ENCODE assay signal across 8 mouse cellular contexts in the genomic region with DNA sequence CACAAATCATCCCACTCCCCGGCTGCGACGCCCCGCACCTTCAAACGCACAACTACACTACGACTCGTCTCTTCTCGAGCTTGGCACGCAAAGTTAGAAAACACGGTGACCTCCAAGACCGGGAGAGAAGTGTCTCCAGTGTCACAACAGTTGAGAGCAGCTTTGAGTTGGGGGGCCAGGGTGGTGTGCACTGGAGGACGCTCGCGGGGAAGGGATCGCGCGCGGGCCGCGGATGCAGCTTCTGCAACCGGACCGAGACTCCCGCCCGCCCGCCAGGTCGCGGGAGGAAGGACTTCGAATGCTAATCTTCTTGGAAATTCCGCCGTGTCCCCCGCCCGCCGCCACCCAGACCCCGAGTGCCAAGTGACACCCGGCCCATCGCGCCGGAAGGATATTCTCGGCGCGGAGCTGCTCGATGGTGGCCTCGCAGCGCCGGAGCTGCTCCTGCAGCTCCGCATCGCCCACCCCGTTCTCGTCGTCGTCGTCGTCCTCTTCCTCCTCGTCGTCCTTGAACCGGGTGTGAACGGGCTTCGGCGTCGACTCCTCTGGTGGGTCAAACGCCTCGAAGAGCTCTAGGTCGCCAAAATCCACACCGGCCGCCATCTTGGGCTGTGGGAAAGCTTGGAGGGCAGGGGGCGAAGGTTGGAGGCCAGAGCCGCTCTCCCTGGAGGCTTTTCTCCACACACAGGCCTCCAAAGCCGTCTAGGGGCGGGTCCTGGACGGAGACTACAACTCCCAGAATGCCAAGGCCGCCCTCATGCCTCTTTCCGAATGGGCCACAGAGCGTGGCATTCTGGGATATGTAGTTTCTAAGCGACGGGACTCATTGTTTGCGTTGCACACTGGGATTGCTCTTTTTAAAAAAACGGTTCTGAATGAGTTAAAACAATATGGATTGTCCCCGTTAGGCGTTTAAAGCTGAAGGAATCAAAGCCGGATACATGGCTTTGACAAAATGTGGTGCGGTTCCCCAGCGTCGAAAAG. TPM values are rescaled to one million over a fixed set of nuclear protein-coding genes. Genes with fewer than 3 reads are reported as not detected.
DNase-seq lines count a peak whose midpoint lies in the region; ATAC-seq and TF ChIP-seq lines count a peak whose summit lies in the region.

A gene (minus strand): TSS at position 773 of the 984 bp plus-strand sequence.

- H3K27me3 ChIP-seq in E14TG2a.4 (ENCODE audit: insufficient read depth, low read length) = no peaks in the 10 kb centered on the region
- H3K27me3 ChIP-seq in forebrain, embryonic 12.5 days = no peaks in the 10 kb centered on the region
- H3K27me3 ChIP-seq in heart, postnatal 0 days (ENCODE audit: control insufficient read depth, insufficient read depth, low read length) = no peaks in the 10 kb centered on the region
- H3K27me3 ChIP-seq in liver, embryonic 16.5 days (ENCODE audit: control insufficient read depth, insufficient read depth, low read depth, low read length) = no peaks in the 10 kb centered on the region
- H3K27me3 ChIP-seq in neural tube, embryonic 13.5 days = no peaks in the 10 kb centered on the region
- H3K27me3 ChIP-seq in testis, adult 2 months (ENCODE audit: control insufficient read depth, insufficient read depth, low read length) = no peaks in the 10 kb centered on the region

- peaks cover 37% of the 10 kb centered on the region for H3K4me1 ChIP-seq in E14TG2a.4 (replicated peaks; ENCODE audit: low read depth, low read length)
- peaks cover 17% of the 10 kb centered on the region for H3K4me1 ChIP-seq in forebrain, embryonic 12.5 days
- H3K4me1 ChIP-seq in heart, postnatal 0 days (ENCODE audit: control insufficient read depth, insufficient read depth) = peaks cover 13% of the 10 kb centered on the region; the same call in 1 of the 2 replicates
- H3K4me1 ChIP-seq in liver, embryonic 16.5 days (ENCODE audit: control insufficient read depth, low read depth, low read length) = peaks cover 18% of the 10 kb centered on the region
- H3K4me1 ChIP-seq in neural tube, embryonic 13.5 days (replicated peaks) = peaks cover 34% of the 10 kb centered on the region
- no peaks in the 10 kb centered on the region for H3K4me1 ChIP-seq in testis, adult 2 months (ENCODE audit: control insufficient read depth, insufficient read depth, low read length)

- TF ChIP-seq EP300 in heart, postnatal 0 days (IDR thresholded peaks at IDR 0.05; ENCODE audit: low read depth) = no peak

- peak within 1 kb of the TSS; percentile 86 for H3K27ac ChIP-seq in forebrain, embryonic 12.5 days
- H3K27ac ChIP-seq in heart, postnatal 0 days (ENCODE audit: low read depth) = peak within 1 kb of the TSS; percentile 85
- H3K27ac ChIP-seq in liver, embryonic 16.5 days (ENCODE audit: low read length) = peak within 1 kb of the TSS; percentile 91
- H3K27ac ChIP-seq in neural tube, embryonic 13.5 days (replicated peaks) = peak within 1 kb of the TSS; percentile 90
- H3K27ac ChIP-seq in testis, adult 2 months (ENCODE audit: control insufficient read depth, insufficient read depth, low read depth, low read length) = peak within 1 kb of the TSS; percentile 94

- peak within 1 kb of the TSS; percentile 75 for H3K4me2 ChIP-seq in forebrain, embryonic 12.5 days
- H3K4me2 ChIP-seq in heart, postnatal 0 days (ENCODE audit: low read depth, low read length) = peak within 1 kb of the TSS; percentile 74
- peak within 1 kb of the TSS; percentile 80 for H3K4me2 ChIP-seq in liver, embryonic 16.5 days (ENCODE audit: low read depth, low read length)
- H3K4me2 ChIP-seq in neural tube, embryonic 13.5 days = peak within 1 kb of the TSS; percentile 90

- H3K9me3 ChIP-seq in E14TG2a.4 (ENCODE audit: low read length) = no peaks in the 10 kb centered on the region
- no peaks in the 10 kb centered on the region for H3K9me3 ChIP-seq in forebrain, embryonic 12.5 days
- H3K9me3 ChIP-seq in heart, postnatal 0 days (replicated peaks; ENCODE audit: control insufficient read depth, low read length) = no peaks in the 10 kb centered on the region
- no peaks in the 10 kb centered on the region for H3K9me3 ChIP-seq in liver, embryonic 16.5 days (replicated peaks; ENCODE audit: control insufficient read depth, low read length)
- H3K9me3 ChIP-seq in neural tube, embryonic 13.5 days = no peaks in the 10 kb centered on the region

- H3K9ac ChIP-seq in forebrain, embryonic 12.5 days = peak within 1 kb of the TSS; percentile 90
- peak within 1 kb of the TSS; percentile 86 for H3K9ac ChIP-seq in heart, postnatal 0 days (replicated peaks; ENCODE audit: low read depth, low read length)
- peak within 1 kb of the TSS; percentile 95 for H3K9ac ChIP-seq in liver, embryonic 16.5 days (ENCODE audit: low read depth, low read length)
- peak within 1 kb of the TSS; percentile 88 for H3K9ac ChIP-seq in neural tube, embryonic 13.5 days

- TF ChIP-seq POLR2A in testis, adult 2 months (IDR thresholded peaks at IDR 0.05; ENCODE audit: control insufficient read depth, low read depth, low read length) = peak; percentile 78; the same call in 1 of the 2 replicates

- TF ChIP-seq CTCF in E14TG2a.4 (conservative IDR thresholded peaks at IDR 0.05; ENCODE audit: low read length) = no peak
- TF ChIP-seq CTCF in heart, postnatal 0 days (IDR thresholded peaks at IDR 0.05; ENCODE audit: low read depth) = no peak
- TF ChIP-seq CTCF in testis, adult 2 months (IDR thresholded peaks at IDR 0.05; ENCODE audit: control insufficient read depth, insufficient read depth, insufficient replicate concordance, low read depth, low read length) = no peak

- peak; percentile 97 for DNase-seq in c-Kit-positive CD71-positive TER-119-positive erythroid progenitor cells, embryonic 14.5 days (ENCODE audit: low spot score)
- peak; percentile 98 for DNase-seq in heart, postnatal 0 days (ENCODE audit: low spot score)
- DNase-seq in kidney, postnatal 4 days = peak; percentile 93 to 96

- ATAC-seq in forebrain, embryonic 12.5 days (ENCODE audit: low FRiP score) = peak; percentile 100
- ATAC-seq in heart, postnatal 0 days (ENCODE audit: insufficient read depth, low read depth) = peak; percentile 100
- ATAC-seq in liver, embryonic 16.5 days (ENCODE audit: low read depth) = peak; percentile 100
- ATAC-seq in neural tube, embryonic 13.5 days (ENCODE audit: low read depth) = peak; percentile 100

- peak within 1 kb of the TSS; percentile 93 for H3K4me3 ChIP-seq in E14TG2a.4 (replicated peaks; ENCODE audit: low read length)
- H3K4me3 ChIP-seq in forebrain, embryonic 12.5 days (replicated peaks) = peak within 1 kb of the TSS; percentile 89
- H3K4me3 ChIP-seq in heart, postnatal 0 days (ENCODE audit: low read depth, low read length) = peak within 1 kb of the TSS; percentile 86
- H3K4me3 ChIP-seq in liver, embryonic 16.5 days (ENCODE audit: low read depth, low read length) = peak within 1 kb of the TSS; percentile 97
- peak within 1 kb of the TSS; percentile 90 for H3K4me3 ChIP-seq in neural tube, embryonic 13.5 days
- H3K4me3 ChIP-seq in testis, adult 2 months (ENCODE audit: control insufficient read depth, low read depth, low read length) = peak within 1 kb of the TSS; percentile 98

- WGBS in forebrain, embryonic 12.5 days = under 1% methylated on average over 83 of the region's 83 CpGs
- under 1% methylated on average over 83 of the region's 83 CpGs for WGBS in heart, postnatal 0 days
- WGBS in liver, embryonic 16.5 days (ENCODE audit: insufficient replicate concordance) = under 1% methylated on average over 83 of the region's 83 CpGs
- WGBS in neural tube, embryonic 13.5 days = under 1% methylated on average over 83 of the region's 83 CpGs

- peaks cover 30% of the 10 kb centered on the region for H3K36me3 ChIP-seq in E14TG2a.4 (ENCODE audit: insufficient read depth, low read length)
- H3K36me3 ChIP-seq in forebrain, embryonic 12.5 days (replicated peaks) = peaks cover 20% of the 10 kb centered on the region
- peaks cover 16% of the 10 kb centered on the region for H3K36me3 ChIP-seq in heart, postnatal 0 days (replicated peaks; ENCODE audit: control insufficient read depth, insufficient read depth, low read length)
- peaks cover 6% of the 10 kb centered on the region for H3K36me3 ChIP-seq in liver, embryonic 16.5 days (ENCODE audit: control insufficient read depth, insufficient read depth)
- H3K36me3 ChIP-seq in neural tube, embryonic 13.5 days = peaks cover 19% of the 10 kb centered on the region
- no peaks in the 10 kb centered on the region for H3K36me3 ChIP-seq in testis, adult 2 months (ENCODE audit: control insufficient read depth, insufficient read depth, low read length)

RNA-seq across cellular contexts. Expression of the gene that starts here (rescaled TPM):
- 103 and 109 TPM in 2 replicates for polyA plus RNA-seq in forebrain, embryonic 12.5 days (2016; fragmentation: Nextera tagmentation; extraction: Ambion mirVana)
- total RNA-seq in heart, postnatal 0 days (2014; rRNA removed; ENCODE audit: low replicate concordance) = 11.8 and 30.8 TPM in 2 replicates
- 31.3 and 31.8 TPM in 2 replicates for polyA plus RNA-seq in heart, postnatal 0 days (2015; fragmentation: Nextera tagmentation; extraction: Ambion mirVana)
- 27.0 and 27.7 TPM in 2 replicates for polyA plus RNA-seq in liver, embryonic 16.5 days (2015; fragmentation: Nextera tagmentation; extraction: Ambion mirVana)
- polyA plus RNA-seq in neural tube, embryonic 13.5 days (2015; fragmentation: Nextera tagmentation; extraction: Ambion mirVana) = 71.8 and 72.0 TPM in 2 replicates
- 49.2 and 54.8 TPM in 2 replicates for polyA plus RNA-seq in testis, adult 2 months (2012; rRNA removed)

Comparison
In these comparisons a context has a peak if more than half of its experiments do, and no peak if none do; other contexts are left out.
1. Peak in every context shown above with its lines: DNase-seq, ATAC-seq, H3K4me3 ChIP-seq and H3K27ac ChIP-seq.